Mouse (Mus musculus) testis, adult 10 weeks (tissue): Measurements from ENCODE around the gene Tdrd7. TPM values are rescaled to one million over a fixed set of nuclear protein-coding genes. Genes with fewer than 3 reads are reported as not detected.

Experiments used
- polyA plus RNA-seq: library from polyadenylated mRNA; stranded (reverse); fragments of 350-450 nt; fragmentation: Illumina TruSeq; extraction: RNeasy Lipid Tissue Mini Kit (QIAGEN cat#74804); gene quantifications from one replicate; pipeline ENCODE4 v1.2.3, GENCODE M21; 2014; ENCODE audit warnings: low read depth, low replicate concordance

Gene Tdrd7
- polyA plus RNA-seq, result 232 TPM

DNA sequence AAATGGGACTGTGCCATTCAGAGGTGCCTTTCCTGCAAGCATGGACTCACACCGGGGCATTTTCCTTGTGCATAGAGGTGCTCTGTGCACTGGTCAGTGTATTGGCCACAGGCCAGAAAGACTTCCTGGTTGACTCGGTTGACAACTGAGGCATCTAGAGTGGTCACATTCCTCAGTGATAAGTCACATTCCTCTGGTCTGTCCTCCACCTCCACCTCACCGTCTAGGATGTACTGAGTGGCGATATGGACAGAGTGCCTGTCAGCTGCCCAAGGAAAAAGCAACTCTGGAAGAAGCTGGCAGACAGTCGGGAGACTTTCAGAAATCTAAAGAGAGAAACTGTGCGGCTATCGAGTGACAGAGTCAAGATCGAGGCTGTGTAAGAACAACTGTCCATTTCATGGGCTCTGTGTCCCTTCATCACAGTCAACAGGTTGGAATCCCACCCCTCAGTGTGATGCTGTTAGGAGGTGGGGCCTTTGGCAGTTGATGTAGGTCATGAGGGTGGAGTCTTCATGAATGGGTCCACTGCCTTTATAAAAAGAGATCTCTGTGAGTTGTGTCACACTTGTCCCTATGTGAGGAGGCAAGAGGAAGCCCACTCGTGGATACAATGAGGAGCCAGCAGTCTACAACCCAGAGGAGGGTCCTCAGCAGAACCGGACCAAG is at the start of gene Tdrd7:
Gene Tdrd7, plus strand, starts transcription at position 564 of the 669 bp plus-strand sequence.

GRCm38 (mm10) chr4:46038892-46039751 is 74.0 kb downstream of the Tdrd7 start, which contains the start of gene Tmod1:
Gene Tmod1, plus strand, starts transcription at chr4:46038935.

Other genes starting within 250 kb of the Tdrd7 start
- gene Aldh1b1, start 166.3 kb upstream of the Tdrd7 start, polyA plus RNA-seq, result 2.0 TPM
- gene Igfbpl1, start 138.4 kb upstream of the Tdrd7 start, polyA plus RNA-seq, result not detected
- gene Stra6l, start 116.7 kb upstream of the Tdrd7 start, polyA plus RNA-seq, result 0.18 TPM
- 37.1 TPM for gene Ccdc180, start 75.0 kb upstream of the Tdrd7 start, polyA plus RNA-seq
- 15.8 TPM for gene Tmod1, start 73.6 kb downstream of the Tdrd7 start, polyA plus RNA-seq
- gene Ncbp1, start 173.3 kb downstream of the Tdrd7 start, polyA plus RNA-seq, result 305 TPM
- 11.0 TPM for gene Tstd2, start 173.4 kb downstream of the Tdrd7 start, polyA plus RNA-seq
- 20.8 TPM for gene Xpa, start 231.0 kb downstream of the Tdrd7 start, polyA plus RNA-seq